14 mouse cellular contexts compared by ENCODE assay signal in genomic region chr9:22049315-22049714, GRCm38 (mm10). TPM values are rescaled to one million over a fixed set of nuclear protein-coding genes. Genes with fewer than 3 reads are reported as not detected.
DNase-seq lines count a peak whose midpoint lies in the region; ATAC-seq and TF ChIP-seq lines count a peak whose summit lies in the region.
"Had no signal": no experiment of that assay in that cellular context is flagged by ENCODE, and none has a peak within 500 bp of the region (broad histone marks: within the 10 kb centered on the region; RNA-seq: fewer than 3 reads in every experiment).

No protein-coding gene starts in this region.

- H3K9ac ChIP-seq in hindbrain, embryonic 12.5 days: peak overlapping the region; percentile 97
- peak overlapping the region; percentile 97 for H3K9ac ChIP-seq in midbrain, postnatal 0 days (replicated peaks; ENCODE audit: low read length, poor library complexity, severe bottlenecking)
- H3K9ac ChIP-seq: embryonic facial prominence, embryonic 13.5 days; limb, embryonic 15.5 days had no signal

- WGBS in cerebellum, adult 2 months: 9% methylated on average over 11 of the region's 11 CpGs
- 62% methylated on average over 11 of the region's 11 CpGs for WGBS in hindbrain, embryonic 12.5 days
- WGBS in midbrain, postnatal 0 days: 40% methylated on average over 11 of the region's 11 CpGs

- H3K36me3 ChIP-seq in hindbrain, embryonic 12.5 days: no peaks in the 10 kb centered on the region
- H3K36me3 ChIP-seq in midbrain, postnatal 0 days (ENCODE audit: insufficient read depth, low read length): no peaks in the 10 kb centered on the region
- H3K36me3 ChIP-seq: embryonic facial prominence, embryonic 13.5 days; limb, embryonic 15.5 days had no signal

- H3K27me3 ChIP-seq in cerebellum, adult 2 months (ENCODE audit: control insufficient read depth, insufficient read depth, low read length): no peaks in the 10 kb centered on the region
- H3K27me3 ChIP-seq in hindbrain, embryonic 12.5 days: peaks cover 37% of the 10 kb centered on the region
- no peaks in the 10 kb centered on the region for H3K27me3 ChIP-seq in midbrain, postnatal 0 days (ENCODE audit: insufficient read depth, low read length)

- H3K4me3 ChIP-seq in cerebellum, adult 2 months (replicated peaks; ENCODE audit: insufficient read depth, low read depth, low read length): peak overlapping the region; percentile 85
- peak overlapping the region; percentile 84; the same call in 1 of the 2 replicates for H3K4me3 ChIP-seq in cortical plate, adult 2 months (ENCODE audit: insufficient read depth, low read length)
- H3K4me3 ChIP-seq in hindbrain, embryonic 12.5 days: peak overlapping the region; percentile 89
- H3K4me3 ChIP-seq in midbrain, postnatal 0 days (ENCODE audit: low read depth, low read length): peak overlapping the region; percentile 91
- H3K4me3 ChIP-seq: limb, embryonic 15.5 days had no signal

- peak overlapping the region; percentile 69 for H3K4me2 ChIP-seq in hindbrain, embryonic 12.5 days (replicated peaks)
- peak overlapping the region; percentile 71 for H3K4me2 ChIP-seq in midbrain, postnatal 0 days (ENCODE audit: low read depth, low read length, poor library complexity, severe bottlenecking)
- H3K4me2 ChIP-seq: embryonic facial prominence, embryonic 13.5 days; limb, embryonic 15.5 days had no signal

- no peaks in the 10 kb centered on the region for H3K9me3 ChIP-seq in hindbrain, embryonic 12.5 days (replicated peaks)
- H3K9me3 ChIP-seq in midbrain, postnatal 0 days (ENCODE audit: low read length): no peaks in the 10 kb centered on the region
- H3K9me3 ChIP-seq: embryonic facial prominence, embryonic 13.5 days; limb, embryonic 15.5 days had no signal

- TF ChIP-seq CTCF in cerebellum, adult 2 months (IDR thresholded peaks at IDR 0.05; ENCODE audit: borderline replicate concordance, insufficient read depth, low read depth, low read length): no peak
- TF ChIP-seq CTCF in cortical plate, adult 2 months (IDR thresholded peaks at IDR 0.05; ENCODE audit: extremely low read depth, insufficient read depth, low read length): no peak
- no peak for TF ChIP-seq CTCF in midbrain, postnatal 0 days (IDR thresholded peaks at IDR 0.05)

- ATAC-seq in hindbrain, embryonic 12.5 days (ENCODE audit: low FRiP score): no peak
- ATAC-seq in midbrain, postnatal 0 days (ENCODE audit: low FRiP score): no peak

- H3K4me1 ChIP-seq in cerebellum, adult 2 months (ENCODE audit: control insufficient read depth, insufficient read depth, low read length): peaks cover 26% of the 10 kb centered on the region
- peaks cover 7% of the 10 kb centered on the region; the same call in 1 of the 2 replicates for H3K4me1 ChIP-seq in cortical plate, adult 2 months (ENCODE audit: control insufficient read depth, insufficient read depth, low read length)
- H3K4me1 ChIP-seq in hindbrain, embryonic 12.5 days: peaks cover 36% of the 10 kb centered on the region
- H3K4me1 ChIP-seq in midbrain, postnatal 0 days (ENCODE audit: insufficient read depth, low read length): peaks cover 10% of the 10 kb centered on the region; the same call in 1 of the 2 replicates

- 0 out of 2 replicates have a peak overlapping the region, but pooled peaks have one; percentile 83 for H3K27ac ChIP-seq in cerebellum, adult 2 months (ENCODE audit: insufficient read depth, low read length)
- no peak overlapping the region for H3K27ac ChIP-seq in cortical plate, adult 2 months (ENCODE audit: insufficient read depth, low read length)
- peak overlapping the region; percentile 94 for H3K27ac ChIP-seq in hindbrain, embryonic 12.5 days
- no peak overlapping the region for H3K27ac ChIP-seq in midbrain, postnatal 0 days (ENCODE audit: low read depth, low read length)
- H3K27ac ChIP-seq: embryonic facial prominence, embryonic 13.5 days; limb, embryonic 15.5 days had no signal

- peak; percentile 54 to 58 for DNase-seq in cerebellum, adult 2 months
- DNase-seq in midbrain, postnatal 0 days (ENCODE audit: low spot score): peak; percentile 58
- DNase-seq in lung, postnatal 25 days (ENCODE audit: low spot score): no peak
- no peak for DNase-seq in testis, postnatal 14 days (ENCODE audit: low spot score)
- no peak for DNase-seq in layer of hippocampus, postnatal 14 days (ENCODE audit: low spot score in 2 of 2)
- DNase-seq: lung, postnatal 36 days; thymus, postnatal 4 days had no signal

- TF ChIP-seq POLR2A in cerebellum, adult 2 months (IDR thresholded peaks at IDR 0.05; ENCODE audit: borderline replicate concordance, insufficient read depth, low read length): no peak
- no peak for TF ChIP-seq POLR2A in cortical plate, adult 2 months (IDR thresholded peaks at IDR 0.05; ENCODE audit: extremely low read depth, insufficient read depth, low read length)

RNA-seq across cellular contexts. Expression of gene Elavl3, which starts 2.5 kb away (rescaled TPM):
- polyA plus RNA-seq in cerebellum, adult 2 months (2012; rRNA removed): 165 and 169 TPM in 2 replicates
- polyA plus RNA-seq in cortical plate, adult 2 months (2012; rRNA removed): 115 and 117 TPM in 2 replicates
- polyA plus RNA-seq in hindbrain, embryonic 12.5 days (2016; fragmentation: Nextera tagmentation; extraction: Ambion mirVana): 62.6 and 62.9 TPM in 2 replicates
- 215 and 239 TPM in 2 replicates for total RNA-seq in midbrain, postnatal 0 days (2014; rRNA removed)
- 75.2 and 78.7 TPM in 2 replicates for polyA plus RNA-seq in midbrain, postnatal 0 days (2015; fragmentation: Nextera tagmentation; extraction: Ambion mirVana)
- total RNA-seq in layer of hippocampus, postnatal 14 days (2021): 100 to 1,000 TPM; 176 to 178 TPM
- polyA plus RNA-seq: heart, postnatal 0 days had no signal

RNA-seq across cellular contexts. Expression of gene Gm49318, which starts 21.7 kb away (rescaled TPM):
- polyA plus RNA-seq in cerebellum, adult 2 months (2012; rRNA removed): not detected in 2 replicates
- polyA plus RNA-seq in cortical plate, adult 2 months (2012; rRNA removed): 0.21 TPM in 1 of 2 replicates, not detected in the other
- not detected in 2 replicates for polyA plus RNA-seq in hindbrain, embryonic 12.5 days (2016; fragmentation: Nextera tagmentation; extraction: Ambion mirVana)
- 4.1 TPM in 1 of 2 replicates, not detected in the other for total RNA-seq in midbrain, postnatal 0 days (2014; rRNA removed)
- 0.25 and 0.36 TPM in 2 replicates for polyA plus RNA-seq in midbrain, postnatal 0 days (2015; fragmentation: Nextera tagmentation; extraction: Ambion mirVana)
- 1 to 10 TPM; 1.5 to 2.8 TPM for total RNA-seq in layer of hippocampus, postnatal 14 days (2021)
- total RNA-seq: gastrocnemius, adult 18-20 months had no signal
- polyA plus RNA-seq: embryonic facial prominence, embryonic 13.5 days; heart, postnatal 0 days; large intestine, adult 2 months; limb, embryonic 15.5 days had no signal

RNA-seq across cellular contexts. Expression of gene Zfp653, which starts 21.9 kb away (rescaled TPM):
- polyA plus RNA-seq in cerebellum, adult 2 months (2012; rRNA removed): 45.4 and 48.3 TPM in 2 replicates
- polyA plus RNA-seq in cortical plate, adult 2 months (2012; rRNA removed): 34.6 and 36.4 TPM in 2 replicates
- polyA plus RNA-seq in hindbrain, embryonic 12.5 days (2016; fragmentation: Nextera tagmentation; extraction: Ambion mirVana): 16.4 and 20.4 TPM in 2 replicates
- total RNA-seq in midbrain, postnatal 0 days (2014; rRNA removed): 30.0 and 33.1 TPM in 2 replicates
- polyA plus RNA-seq in midbrain, postnatal 0 days (2015; fragmentation: Nextera tagmentation; extraction: Ambion mirVana): 14.2 and 15.1 TPM in 2 replicates
- total RNA-seq in layer of hippocampus, postnatal 14 days (2021): 10 to 100 TPM; 19.4 to 22.7 TPM

RNA-seq across cellular contexts. Expression of gene Ecsit, which starts 35.9 kb away (rescaled TPM):
- polyA plus RNA-seq in cerebellum, adult 2 months (2012; rRNA removed): 85.2 and 90.2 TPM in 2 replicates
- 57.4 and 62.3 TPM in 2 replicates for polyA plus RNA-seq in cortical plate, adult 2 months (2012; rRNA removed)
- polyA plus RNA-seq in hindbrain, embryonic 12.5 days (2016; fragmentation: Nextera tagmentation; extraction: Ambion mirVana): 37.1 and 40.0 TPM in 2 replicates
- total RNA-seq in midbrain, postnatal 0 days (2014; rRNA removed): 49.6 and 56.3 TPM in 2 replicates
- 55.0 and 57.2 TPM in 2 replicates for polyA plus RNA-seq in midbrain, postnatal 0 days (2015; fragmentation: Nextera tagmentation; extraction: Ambion mirVana)
- total RNA-seq in layer of hippocampus, postnatal 14 days (2021): 10 to 100 TPM; 42.4 to 45.7 TPM

RNA-seq across cellular contexts. Expression of gene Prkcsh, which starts 46.7 kb away (rescaled TPM):
- polyA plus RNA-seq in cerebellum, adult 2 months (2012; rRNA removed): 91.3 and 95.3 TPM in 2 replicates
- polyA plus RNA-seq in cortical plate, adult 2 months (2012; rRNA removed): 99.1 and 103 TPM in 2 replicates
- polyA plus RNA-seq in hindbrain, embryonic 12.5 days (2016; fragmentation: Nextera tagmentation; extraction: Ambion mirVana): 106 and 108 TPM in 2 replicates
- 71.9 and 85.8 TPM in 2 replicates for total RNA-seq in midbrain, postnatal 0 days (2014; rRNA removed)
- 62.8 and 64.9 TPM in 2 replicates for polyA plus RNA-seq in midbrain, postnatal 0 days (2015; fragmentation: Nextera tagmentation; extraction: Ambion mirVana)
- 100 to 1,000 TPM; 105 to 110 TPM for total RNA-seq in layer of hippocampus, postnatal 14 days (2021)

Comparison
In these comparisons a context has a peak if more than half of its experiments do, and no peak if none do; other contexts are left out.
1. DNase-seq: peak in cerebellum, adult 2 months (2 of 2) and midbrain, postnatal 0 days (single experiment); none in lung, postnatal 25 days (single experiment), testis, postnatal 14 days (single experiment) and layer of hippocampus, postnatal 14 days (0 of 2).
2. H3K27ac ChIP-seq: peak in cerebellum, adult 2 months (single experiment) and hindbrain, embryonic 12.5 days (single experiment); none in cortical plate, adult 2 months (single experiment) and midbrain, postnatal 0 days (single experiment).
3. Peak in every context shown above with its lines, with median percentiles within 50 percentile points of each other: H3K4me3 ChIP-seq.